Mouse (Mus musculus): Measurements from ENCODE around the gene Snx33. TPM values are rescaled to one million over a fixed set of nuclear protein-coding genes. Genes with fewer than 3 reads are reported as not detected.

Snx33 gene
- polyA plus RNA-seq, 1 experiment from 2014 or later, result 2.2 TPM

DNA sequence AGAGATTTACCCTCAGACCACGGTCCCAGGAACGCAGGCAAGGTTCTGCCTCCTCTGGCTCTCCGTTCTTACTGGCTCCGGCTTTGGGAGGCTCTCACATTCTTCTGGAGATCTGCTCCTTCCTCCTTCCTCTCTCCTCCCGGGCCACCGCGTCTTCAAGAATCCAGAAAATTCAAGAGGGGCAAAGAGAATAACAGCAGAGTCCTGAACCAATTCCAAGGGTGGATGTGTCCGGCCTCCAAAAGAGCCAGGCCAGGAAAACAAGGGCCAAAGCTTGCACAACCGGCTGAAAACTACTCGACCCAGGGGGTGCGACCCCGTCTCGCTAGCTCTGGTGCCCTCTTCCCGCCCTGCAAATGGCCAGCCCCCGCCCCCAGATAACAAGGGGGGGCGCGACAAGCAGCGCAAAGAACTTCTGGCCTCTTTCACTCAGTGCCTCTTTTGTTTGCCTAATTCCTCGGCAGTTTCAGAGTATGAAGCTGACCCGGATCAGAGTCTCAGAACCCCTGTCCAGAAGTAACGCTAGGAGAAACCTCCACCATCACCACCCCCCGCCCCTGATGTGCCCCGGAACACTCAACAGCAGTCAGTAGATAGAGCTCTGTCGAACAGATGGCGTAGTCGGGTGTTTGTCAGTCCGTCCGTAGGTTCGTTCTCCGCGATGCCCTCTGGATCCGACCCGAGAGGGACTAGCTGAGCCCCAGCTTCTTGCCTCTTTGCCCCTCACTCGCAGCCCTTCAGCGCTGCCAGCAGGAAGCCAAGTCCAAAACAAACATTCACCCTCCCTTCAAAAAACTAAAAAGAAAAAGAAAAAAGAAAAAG, 769 bp downstream of the Snx33 start:
- Histone ChIP-seq H3K9me3 (ENCODE audit: control insufficient read depth, low read length) (no peaks in the 10 kb centered on the region), H3K9ac (replicated peaks; ENCODE audit: low read depth, low read length) (peak overlapping the region; percentile 68), H3K27me3 (replicated peaks; ENCODE audit: control insufficient read depth, insufficient read depth, low read length) (peaks cover 5% of the 10 kb centered on the region), H3K4me3 (replicated peaks; ENCODE audit: low read length) (peak overlapping the region; percentile 59), H3K4me1 (replicated peaks; ENCODE audit: control insufficient read depth, insufficient read depth, low read length) (peaks cover 25% of the 10 kb centered on the region), H3K4me2 (ENCODE audit: low read length) (peak overlapping the region; percentile 72), H3K27ac (ENCODE audit: low read length) (peak overlapping the region; percentile 65), H3K36me3 (ENCODE audit: control insufficient read depth, insufficient read depth) (no peaks in the 10 kb centered on the region)
- WGBS, result under 1% methylated on average over 35 of the region's 35 CpGs
- ATAC-seq, result peak; percentile 29; the same call in 1 of the 2 replicates

DNA sequence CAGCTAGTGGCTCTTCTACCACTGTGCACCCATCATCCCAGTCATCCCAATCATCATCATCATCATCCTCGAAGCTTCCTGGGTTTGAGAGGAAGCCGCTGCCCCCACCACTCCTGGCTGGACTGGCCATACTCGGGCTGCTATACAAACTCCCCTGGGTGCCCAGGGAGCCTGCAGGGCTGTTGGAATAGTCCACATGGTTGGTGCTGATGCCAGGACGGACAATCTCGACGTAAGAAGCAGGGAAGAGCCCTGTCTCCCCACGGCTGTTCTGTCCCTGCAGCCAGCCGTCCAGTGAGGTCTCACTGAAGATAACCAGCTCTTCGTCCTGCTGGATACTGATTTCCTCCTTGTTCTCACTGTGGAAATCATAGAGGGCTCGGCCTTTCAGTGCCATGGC, 1.8 kb downstream of the Snx33 start:
- H3K4me1 ChIP-seq (replicated peaks; ENCODE audit: control insufficient read depth, insufficient read depth, low read length), result peaks cover 25% of the 10 kb centered on the region
- peaks cover 5% of the 10 kb centered on the region for H3K27me3 ChIP-seq (replicated peaks; ENCODE audit: control insufficient read depth, insufficient read depth, low read length)
- no peak for ATAC-seq
- 90% methylated on average over 10 of the region's 10 CpGs for WGBS
- H3K27ac ChIP-seq (ENCODE audit: low read length), result no peak overlapping the region
- no peak overlapping the region for H3K9ac ChIP-seq (replicated peaks; ENCODE audit: low read depth, low read length)
- no peaks in the 10 kb centered on the region for H3K9me3 ChIP-seq (ENCODE audit: control insufficient read depth, low read length)
- H3K4me2 ChIP-seq (ENCODE audit: low read length), result peak overlapping the region; percentile 72
- H3K4me3 ChIP-seq (replicated peaks; ENCODE audit: low read length), result no peak overlapping the region
- H3K36me3 ChIP-seq (ENCODE audit: control insufficient read depth, insufficient read depth), result no peaks in the 10 kb centered on the region

DNA sequence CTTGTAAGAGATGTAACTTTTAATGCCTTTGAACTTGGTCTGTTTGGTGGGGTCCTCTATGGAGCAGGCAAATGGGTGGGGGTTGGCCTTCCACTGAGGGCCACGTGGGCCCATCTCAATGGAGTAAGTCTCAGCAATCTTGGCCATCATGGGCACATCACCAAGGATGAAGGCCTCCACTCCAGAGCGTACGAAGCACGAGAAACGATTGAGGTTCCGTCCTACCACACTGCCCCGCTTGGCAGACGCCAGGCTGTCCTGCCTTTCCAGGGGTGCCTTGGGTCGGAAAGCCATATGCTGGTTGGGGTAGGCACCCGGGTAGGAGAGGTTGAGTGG, 2.2 kb downstream of the Snx33 start:
- H3K4me1 ChIP-seq (replicated peaks; ENCODE audit: control insufficient read depth, insufficient read depth, low read length), result peaks cover 25% of the 10 kb centered on the region
- peaks cover 5% of the 10 kb centered on the region for H3K27me3 ChIP-seq (replicated peaks; ENCODE audit: control insufficient read depth, insufficient read depth, low read length)
- no peaks in the 10 kb centered on the region for H3K36me3 ChIP-seq (ENCODE audit: control insufficient read depth, insufficient read depth)
- 98% methylated on average over 10 of the region's 10 CpGs for WGBS
- H3K9me3 ChIP-seq (ENCODE audit: control insufficient read depth, low read length), result no peaks in the 10 kb centered on the region
- no peak overlapping the region for H3K4me2 ChIP-seq (ENCODE audit: low read length)
- H3K27ac ChIP-seq (ENCODE audit: low read length), result no peak overlapping the region
- no peak overlapping the region for H3K4me3 ChIP-seq (replicated peaks; ENCODE audit: low read length)
- no peak overlapping the region for H3K9ac ChIP-seq (replicated peaks; ENCODE audit: low read depth, low read length)
- no peak for ATAC-seq

DNA sequence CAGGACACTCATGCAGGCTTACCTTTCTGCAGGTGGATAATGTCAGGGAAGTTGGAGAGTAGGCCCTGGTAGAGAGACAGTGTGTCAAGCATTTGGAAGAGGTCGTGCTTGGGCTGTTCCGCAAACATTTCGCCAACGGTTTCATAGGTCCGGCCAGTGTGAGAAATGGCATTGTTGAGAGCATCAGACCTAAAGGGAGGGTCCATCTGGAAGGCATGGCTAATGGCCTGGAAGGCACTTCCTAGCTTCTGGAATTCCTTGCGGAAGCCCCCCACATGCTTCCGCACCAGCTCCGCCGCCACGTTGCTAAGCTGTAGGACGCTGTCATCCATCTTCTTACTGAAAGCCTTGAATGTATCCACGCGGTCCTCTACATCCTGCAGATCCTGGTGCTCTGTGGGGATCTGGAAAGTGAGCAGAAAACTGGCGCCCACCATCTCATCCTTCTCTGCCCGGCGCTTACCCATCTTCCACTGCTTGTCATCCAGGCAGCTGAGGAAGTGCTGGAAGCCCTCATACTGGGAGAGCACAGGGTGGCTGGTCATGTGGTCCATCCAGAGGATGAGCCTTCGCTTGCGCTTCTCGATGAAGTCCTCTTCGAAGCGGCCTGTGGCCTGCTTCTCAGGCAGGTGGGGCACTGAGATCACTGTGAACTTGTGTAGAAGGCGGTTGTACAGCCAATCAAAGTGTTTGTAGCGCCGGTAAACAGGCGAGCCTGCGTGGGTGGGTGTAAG, 2.7 kb downstream of the Snx33 start:
- Histone ChIP-seq H3K4me1 (replicated peaks; ENCODE audit: control insufficient read depth, insufficient read depth, low read length) (peaks cover 25% of the 10 kb centered on the region), H3K27ac (ENCODE audit: low read length) (no peak overlapping the region), H3K4me2 (ENCODE audit: low read length) (peak overlapping the region; percentile 33), H3K4me3 (replicated peaks; ENCODE audit: low read length) (no peak overlapping the region), H3K36me3 (ENCODE audit: control insufficient read depth, insufficient read depth) (no peaks in the 10 kb centered on the region), H3K9ac (replicated peaks; ENCODE audit: low read depth, low read length) (no peak overlapping the region), H3K27me3 (replicated peaks; ENCODE audit: control insufficient read depth, insufficient read depth, low read length) (peaks cover 5% of the 10 kb centered on the region), H3K9me3 (ENCODE audit: control insufficient read depth, low read length) (no peaks in the 10 kb centered on the region)
- ATAC-seq, result no peak
- WGBS, result 94% methylated on average over 26 of the region's 26 CpGs

DNA sequence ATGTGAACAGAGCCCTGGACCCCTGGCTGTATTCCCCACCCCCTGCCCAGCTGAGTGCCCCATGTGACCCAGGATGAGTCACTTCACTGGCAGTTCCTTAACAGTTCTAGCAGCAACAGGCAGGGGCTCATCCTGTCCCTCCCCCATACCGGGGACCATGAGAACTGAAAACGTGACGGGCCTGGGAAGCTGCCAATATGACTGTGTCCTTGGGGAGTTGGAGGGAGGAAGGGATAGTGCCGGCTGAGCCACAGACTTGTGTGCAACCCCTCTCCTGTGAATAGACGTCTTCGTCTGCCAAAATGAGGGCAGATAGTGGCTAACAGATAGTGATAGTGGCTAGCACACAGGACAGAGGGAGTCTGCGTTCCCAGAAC, 3.5 kb downstream of the Snx33 start:
- H3K36me3 ChIP-seq (ENCODE audit: control insufficient read depth, insufficient read depth), result no peaks in the 10 kb centered on the region
- H3K27ac ChIP-seq (ENCODE audit: low read length), result no peak overlapping the region
- H3K4me3 ChIP-seq (replicated peaks; ENCODE audit: low read length), result peak overlapping the region; percentile 6; the same call in 1 of the 2 replicates
- H3K4me1 ChIP-seq (replicated peaks; ENCODE audit: control insufficient read depth, insufficient read depth, low read length), result peaks cover 25% of the 10 kb centered on the region
- H3K9ac ChIP-seq (replicated peaks; ENCODE audit: low read depth, low read length), result no peak overlapping the region; the same call in 1 of the 2 replicates
- H3K9me3 ChIP-seq (ENCODE audit: control insufficient read depth, low read length), result no peaks in the 10 kb centered on the region
- H3K4me2 ChIP-seq (ENCODE audit: low read length), result peak overlapping the region; percentile 33
- 28% methylated on average over 7 of the region's 7 CpGs for WGBS
- peaks cover 5% of the 10 kb centered on the region for H3K27me3 ChIP-seq (replicated peaks; ENCODE audit: control insufficient read depth, insufficient read depth, low read length)
- ATAC-seq, result no peak

DNA sequence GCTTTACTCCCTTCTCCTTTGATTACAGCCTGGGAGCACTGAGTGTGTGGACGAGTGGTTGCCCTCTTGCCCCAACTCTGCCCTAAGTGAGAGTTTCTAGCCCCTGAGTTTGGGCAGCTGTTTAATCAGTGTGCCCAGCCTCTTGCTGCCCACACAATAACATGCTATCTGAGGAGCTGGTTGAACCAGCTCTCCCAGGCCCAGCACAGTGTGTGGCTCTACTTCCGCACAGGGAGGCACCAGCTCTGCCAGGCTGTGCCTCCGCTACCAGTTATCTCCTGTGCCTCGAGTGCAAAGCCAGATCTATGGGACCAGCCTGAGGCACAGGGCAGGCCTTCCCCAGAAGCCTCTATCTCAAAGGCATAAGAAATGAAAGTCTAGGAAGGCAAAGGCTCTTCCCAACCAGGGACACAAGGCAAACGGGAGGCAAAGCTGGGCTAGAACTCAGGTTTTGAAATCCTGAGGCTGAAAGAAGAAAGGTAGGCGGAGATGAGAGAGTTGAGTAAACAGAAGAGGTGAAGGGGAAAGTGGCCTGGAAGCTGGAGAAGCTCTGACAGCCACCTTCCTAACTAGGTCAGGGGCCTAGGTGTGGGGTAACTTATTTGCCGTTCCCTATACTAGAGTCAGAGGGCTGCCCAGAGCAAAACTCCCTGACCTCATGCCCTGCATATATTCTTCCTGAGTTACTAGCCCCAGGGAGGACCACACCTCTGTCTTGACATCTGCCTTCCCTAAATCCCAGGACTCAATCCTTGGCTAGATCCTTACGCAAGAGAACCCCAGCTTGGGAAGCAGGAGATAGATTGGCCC, 4.1 kb downstream of the Snx33 start:
- no peak for ATAC-seq
- H3K36me3 ChIP-seq (ENCODE audit: control insufficient read depth, insufficient read depth), result no peaks in the 10 kb centered on the region
- peak overlapping the region; percentile 33 for H3K4me2 ChIP-seq (ENCODE audit: low read length)
- H3K9ac ChIP-seq (replicated peaks; ENCODE audit: low read depth, low read length), result peak overlapping the region; percentile 16
- H3K4me3 ChIP-seq (replicated peaks; ENCODE audit: low read length), result peak overlapping the region; percentile 6; the same call in 1 of the 2 replicates
- 72% methylated on average over 8 of the region's 8 CpGs for WGBS
- H3K27me3 ChIP-seq (replicated peaks; ENCODE audit: control insufficient read depth, insufficient read depth, low read length), result peaks cover 5% of the 10 kb centered on the region
- peaks cover 25% of the 10 kb centered on the region for H3K4me1 ChIP-seq (replicated peaks; ENCODE audit: control insufficient read depth, insufficient read depth, low read length)
- no peaks in the 10 kb centered on the region for H3K9me3 ChIP-seq (ENCODE audit: control insufficient read depth, low read length)
- H3K27ac ChIP-seq (ENCODE audit: low read length), result no peak overlapping the region

DNA sequence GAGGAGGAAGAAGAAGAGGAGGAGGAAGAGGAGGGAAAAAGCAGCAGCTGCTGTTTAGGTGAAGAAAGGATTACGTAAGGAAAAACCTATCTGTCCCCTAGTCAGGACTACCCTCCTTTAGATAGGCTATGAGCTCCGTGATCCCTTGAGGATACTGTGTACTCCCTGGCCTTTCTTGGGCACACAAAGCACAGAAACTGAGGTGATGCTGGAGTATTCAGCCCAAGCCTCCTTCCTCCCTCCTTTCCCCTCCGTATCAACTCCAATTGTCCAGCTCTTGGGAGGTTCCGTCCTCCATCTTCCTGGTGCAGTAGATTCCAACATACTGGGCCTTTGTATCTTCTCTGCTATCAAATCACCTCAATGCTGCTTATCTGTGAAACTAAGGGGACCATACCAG, 5.4 kb downstream of the Snx33 start:
- 98% methylated on average over 4 of the region's 4 CpGs for WGBS
- Histone ChIP-seq H3K27me3 (replicated peaks; ENCODE audit: control insufficient read depth, insufficient read depth, low read length) (no peaks in the 10 kb centered on the region; the same call in 1 of the 2 replicates), H3K4me3 (replicated peaks; ENCODE audit: low read length) (no peak overlapping the region), H3K36me3 (ENCODE audit: control insufficient read depth, insufficient read depth) (no peaks in the 10 kb centered on the region), H3K4me1 (replicated peaks; ENCODE audit: control insufficient read depth, insufficient read depth, low read length) (peaks cover 17% of the 10 kb centered on the region), H3K9me3 (ENCODE audit: control insufficient read depth, low read length) (no peaks in the 10 kb centered on the region), H3K9ac (replicated peaks; ENCODE audit: low read depth, low read length) (no peak overlapping the region), H3K27ac (ENCODE audit: low read length) (no peak overlapping the region), H3K4me2 (ENCODE audit: low read length) (no peak overlapping the region)
- ATAC-seq, result no peak

DNA sequence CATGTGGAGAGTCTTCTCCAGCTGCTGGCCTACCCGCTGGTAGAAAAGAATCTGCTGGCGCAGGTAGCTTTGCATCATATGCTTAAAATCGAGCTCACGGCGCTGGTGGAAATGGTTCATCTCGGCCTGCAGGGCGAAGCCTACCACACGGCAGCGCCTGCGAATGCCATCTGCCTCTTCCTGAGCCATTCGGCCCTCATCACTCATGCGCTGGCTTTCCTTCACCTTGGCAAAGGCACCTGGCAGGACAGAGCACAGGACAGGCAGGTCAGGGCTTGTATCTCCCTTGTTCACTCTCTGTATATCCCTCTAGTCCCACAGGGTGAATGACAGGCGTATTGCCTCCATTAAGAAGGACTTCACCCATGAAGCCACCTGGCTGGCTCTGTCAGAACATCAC, 9.7 kb downstream of the Snx33 start:
- Histone ChIP-seq H3K27me3 (replicated peaks; ENCODE audit: control insufficient read depth, insufficient read depth, low read length) (no peaks in the 10 kb centered on the region), H3K4me3 (replicated peaks; ENCODE audit: low read length) (no peak overlapping the region), H3K9ac (replicated peaks; ENCODE audit: low read depth, low read length) (no peak overlapping the region), H3K9me3 (ENCODE audit: control insufficient read depth, low read length) (no peaks in the 10 kb centered on the region), H3K4me2 (ENCODE audit: low read length) (no peak overlapping the region), H3K4me1 (replicated peaks; ENCODE audit: control insufficient read depth, insufficient read depth, low read length) (no peaks in the 10 kb centered on the region), H3K36me3 (ENCODE audit: control insufficient read depth, insufficient read depth) (no peaks in the 10 kb centered on the region), H3K27ac (ENCODE audit: low read length) (no peak overlapping the region)
- 95% methylated on average over 13 of the region's 13 CpGs for WGBS
- ATAC-seq, result no peak

DNA sequence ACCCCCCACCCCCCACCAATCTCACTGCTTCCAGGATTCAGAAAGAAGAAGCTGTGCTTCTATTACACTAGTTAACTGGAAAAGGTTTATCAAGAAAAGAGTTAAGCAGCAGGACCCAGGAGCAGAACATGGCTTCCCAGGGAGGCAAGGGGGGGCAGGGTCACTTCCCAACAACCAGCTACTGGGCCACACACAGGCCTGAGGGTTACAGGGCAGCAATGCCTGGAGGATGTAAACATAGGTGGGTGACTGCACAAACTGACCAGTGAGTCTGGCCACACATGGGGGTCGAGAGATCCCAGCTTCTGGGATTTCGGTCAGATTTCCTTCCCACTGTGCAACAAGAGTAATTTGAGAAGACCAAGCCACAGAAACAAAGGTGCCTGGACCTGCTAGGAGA, 11.0 kb downstream of the Snx33 start:
- Histone ChIP-seq H3K36me3 (ENCODE audit: control insufficient read depth, insufficient read depth) (no peaks in the 10 kb centered on the region), H3K4me2 (ENCODE audit: low read length) (no peak overlapping the region), H3K9me3 (ENCODE audit: control insufficient read depth, low read length) (no peaks in the 10 kb centered on the region), H3K4me1 (replicated peaks; ENCODE audit: control insufficient read depth, insufficient read depth, low read length) (no peaks in the 10 kb centered on the region), H3K27me3 (replicated peaks; ENCODE audit: control insufficient read depth, insufficient read depth, low read length) (no peaks in the 10 kb centered on the region), H3K27ac (ENCODE audit: low read length) (no peak overlapping the region), H3K9ac (replicated peaks; ENCODE audit: low read depth, low read length) (no peak overlapping the region), H3K4me3 (replicated peaks; ENCODE audit: low read length) (no peak overlapping the region)
- WGBS, result 79% methylated on average over 2 of the region's 2 CpGs
- ATAC-seq, result no peak

Data from forebrain, embryonic 16.5 days (tissue).